Mouse (Mus musculus): ENCODE data around the gene Ddc. TPM values are rescaled to one million over a fixed set of nuclear protein-coding genes. Genes with fewer than 3 reads are reported as not detected.
A peak's percentile ranks its signal among the peaks of the same experiment; 100 is the strongest.

Gene Ddc
- polyA plus RNA-seq, 1 experiment from 2014 or later: 6.0 TPM

- Histone ChIP-seq H3K36me3 (replicated peaks) (peaks cover 60% of the 10 kb centered on the region), H3K9me3 (no peaks in the 10 kb centered on the region), H3K27me3 (ENCODE audit: poor library complexity, severe bottlenecking) (no peaks in the 10 kb centered on the region), H3K4me3 (no peak overlapping the region), H3K27ac (no peak overlapping the region), H3K4me1 (peaks cover 38% of the 10 kb centered on the region)
- no peak for DNase-seq (ENCODE audit: extremely low spot score, low spot score)
- 93% methylated on average over 4 of the region's 4 CpGs for WGBS
These were observed 92.0 kb downstream of the Ddc start for GRCm38 (mm10) chr11:11805951-11806350.

GRCm38 (mm10) chr11:11804421-11804820, 93.5 kb downstream of the Ddc start:
- Histone ChIP-seq H3K27me3 (ENCODE audit: poor library complexity, severe bottlenecking) (no peaks in the 10 kb centered on the region), H3K36me3 (replicated peaks) (peaks cover 76% of the 10 kb centered on the region), H3K4me3 (no peak overlapping the region), H3K4me1 (peaks cover 23% of the 10 kb centered on the region), H3K27ac (no peak overlapping the region), H3K9me3 (no peaks in the 10 kb centered on the region)
- no peak for DNase-seq (ENCODE audit: extremely low spot score, low spot score)
- WGBS: 93% methylated on average over 5 of the region's 5 CpGs

- H3K9me3 ChIP-seq: no peaks in the 10 kb centered on the region
- no peak overlapping the region for H3K27ac ChIP-seq
- H3K4me1 ChIP-seq: no peaks in the 10 kb centered on the region
- H3K36me3 ChIP-seq (replicated peaks): peaks cover 98% of the 10 kb centered on the region
- no peak overlapping the region for H3K4me3 ChIP-seq
- H3K27me3 ChIP-seq (ENCODE audit: poor library complexity, severe bottlenecking): no peaks in the 10 kb centered on the region
- DNase-seq (ENCODE audit: extremely low spot score, low spot score): no peak
- WGBS: 95% methylated on average over 9 of the region's 9 CpGs
These were observed 96.9 kb downstream of the Ddc start for GRCm38 (mm10) chr11:11801067-11801466.

- no peak for DNase-seq (ENCODE audit: extremely low spot score, low spot score)
- Histone ChIP-seq H3K9me3 (no peaks in the 10 kb centered on the region), H3K4me1 (no peaks in the 10 kb centered on the region), H3K4me3 (no peak overlapping the region), H3K36me3 (replicated peaks) (peaks cover 94% of the 10 kb centered on the region), H3K27me3 (ENCODE audit: poor library complexity, severe bottlenecking) (no peaks in the 10 kb centered on the region), H3K27ac (no peak overlapping the region)
- WGBS: 97% methylated on average over 3 of the region's 3 CpGs
These were observed 97.6 kb downstream of the Ddc start for GRCm38 (mm10) chr11:11800304-11800703.

GRCm38 (mm10) chr11:11798690-11799089, 99.3 kb downstream of the Ddc start:
- no peaks in the 10 kb centered on the region for H3K4me1 ChIP-seq
- no peak overlapping the region for H3K27ac ChIP-seq
- H3K9me3 ChIP-seq: no peaks in the 10 kb centered on the region
- H3K4me3 ChIP-seq: no peak overlapping the region
- no peak for DNase-seq (ENCODE audit: extremely low spot score, low spot score)
- 98% methylated on average over 1 of the region's 1 CpGs for WGBS
- peaks cover 78% of the 10 kb centered on the region for H3K36me3 ChIP-seq (replicated peaks)
- H3K27me3 ChIP-seq (ENCODE audit: poor library complexity, severe bottlenecking): no peaks in the 10 kb centered on the region

DNA sequence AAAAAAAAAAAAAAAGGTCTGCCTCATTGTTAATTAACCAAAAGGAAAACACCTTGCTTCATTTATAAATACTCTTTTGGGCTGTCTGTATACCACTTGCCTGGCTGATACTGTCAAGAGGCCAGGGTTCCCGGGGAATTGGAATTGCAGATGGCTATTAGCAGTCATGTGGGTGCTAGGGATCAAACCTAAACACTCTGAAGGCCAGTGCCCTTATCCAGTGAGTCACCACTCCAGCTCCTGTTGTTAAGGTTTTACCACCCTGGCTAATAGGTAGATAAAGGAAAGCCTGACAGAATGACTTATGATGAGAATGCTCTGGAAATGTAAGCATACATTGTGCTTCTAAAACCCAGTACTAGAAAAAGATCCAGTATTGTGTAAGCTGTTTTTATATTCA, 103.3 kb downstream of the Ddc start:
- H3K27me3 ChIP-seq (ENCODE audit: poor library complexity, severe bottlenecking): no peaks in the 10 kb centered on the region
- no peak overlapping the region for H3K4me3 ChIP-seq
- no peaks in the 10 kb centered on the region for H3K4me1 ChIP-seq
- no peak overlapping the region for H3K27ac ChIP-seq
- H3K36me3 ChIP-seq (replicated peaks): peaks cover 37% of the 10 kb centered on the region
- H3K9me3 ChIP-seq: no peaks in the 10 kb centered on the region
- DNase-seq (ENCODE audit: extremely low spot score, low spot score): no peak
- WGBS: 96% methylated on average over 1 of the region's 1 CpGs

- Histone ChIP-seq H3K9me3 (no peaks in the 10 kb centered on the region), H3K27ac (no peak overlapping the region), H3K27me3 (ENCODE audit: poor library complexity, severe bottlenecking) (no peaks in the 10 kb centered on the region), H3K4me1 (no peaks in the 10 kb centered on the region), H3K36me3 (replicated peaks) (no peaks in the 10 kb centered on the region), H3K4me3 (peak overlapping the region; percentile 26)
- peak; percentile 82 for DNase-seq (ENCODE audit: extremely low spot score, low spot score)
- WGBS: under 1% methylated on average over 8 of the region's 8 CpGs
These were observed 109.4 kb downstream of the Ddc start for GRCm38 (mm10) chr11:11788521-11788974.

DNA sequence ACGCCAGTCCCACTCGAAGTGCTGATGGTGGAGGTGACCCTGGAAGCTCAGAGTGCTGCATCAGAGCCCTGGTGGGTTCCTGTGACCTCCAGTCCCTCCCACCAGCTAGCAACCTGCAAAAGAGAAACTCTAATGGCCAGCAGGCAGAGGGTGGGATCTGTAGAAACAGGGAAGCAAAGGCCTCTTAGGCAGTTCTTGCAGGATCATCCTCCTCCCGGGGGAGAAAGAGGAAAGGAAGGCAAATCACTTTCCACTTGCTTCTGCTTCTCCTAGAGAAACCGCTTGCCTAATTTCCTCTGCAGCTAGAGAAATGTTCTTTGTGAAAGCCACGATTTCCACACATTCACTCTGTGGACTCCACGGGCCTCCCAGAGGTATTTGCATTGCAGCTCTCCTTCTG, 112.5 kb downstream of the Ddc start:
- H3K9me3 ChIP-seq: no peaks in the 10 kb centered on the region
- H3K4me3 ChIP-seq: no peak overlapping the region
- DNase-seq (ENCODE audit: extremely low spot score, low spot score): no peak
- no peaks in the 10 kb centered on the region for H3K36me3 ChIP-seq (replicated peaks)
- H3K27me3 ChIP-seq (ENCODE audit: poor library complexity, severe bottlenecking): no peaks in the 10 kb centered on the region
- no peak overlapping the region for H3K27ac ChIP-seq
- WGBS: 78% methylated on average over 6 of the region's 6 CpGs
- no peaks in the 10 kb centered on the region for H3K4me1 ChIP-seq

- H3K27ac ChIP-seq: no peak overlapping the region
- no peaks in the 10 kb centered on the region for H3K36me3 ChIP-seq (replicated peaks)
- DNase-seq (ENCODE audit: extremely low spot score, low spot score): no peak
- H3K27me3 ChIP-seq (ENCODE audit: poor library complexity, severe bottlenecking): no peaks in the 10 kb centered on the region
- H3K9me3 ChIP-seq: no peaks in the 10 kb centered on the region
- 87% methylated on average over 8 of the region's 8 CpGs for WGBS
- no peak overlapping the region for H3K4me3 ChIP-seq
- H3K4me1 ChIP-seq: no peaks in the 10 kb centered on the region
These were observed 116.2 kb downstream of the Ddc start for GRCm38 (mm10) chr11:11781728-11782127.

- no peak overlapping the region for H3K4me3 ChIP-seq
- no peak for DNase-seq (ENCODE audit: extremely low spot score, low spot score)
- no peaks in the 10 kb centered on the region for H3K9me3 ChIP-seq
- no peaks in the 10 kb centered on the region for H3K4me1 ChIP-seq
- no peaks in the 10 kb centered on the region for H3K27me3 ChIP-seq (ENCODE audit: poor library complexity, severe bottlenecking)
- H3K36me3 ChIP-seq (replicated peaks): no peaks in the 10 kb centered on the region
- H3K27ac ChIP-seq: no peak overlapping the region
- 94% methylated on average over 6 of the region's 6 CpGs for WGBS
These were observed 119.6 kb downstream of the Ddc start for GRCm38 (mm10) chr11:11778345-11778744.

DNA sequence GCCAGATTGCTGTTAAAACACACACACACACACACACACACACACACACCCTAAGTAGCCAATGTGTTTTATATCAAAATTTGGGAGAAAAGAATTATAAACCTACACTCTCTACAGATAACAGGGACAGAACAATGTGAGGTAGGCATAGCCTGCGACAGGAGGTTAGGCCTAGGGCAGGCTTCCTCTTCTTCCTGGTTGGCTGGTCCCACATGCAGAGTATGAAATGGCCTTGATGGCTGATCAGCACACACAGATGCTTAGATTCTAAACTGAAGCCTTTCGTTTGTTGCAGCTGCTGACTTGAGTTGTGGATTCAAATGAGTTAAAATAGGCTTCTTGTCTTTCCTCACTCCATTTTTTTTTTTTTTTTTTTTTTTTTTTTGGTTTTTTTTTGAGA, 120.1 kb downstream of the Ddc start:
- no peaks in the 10 kb centered on the region for H3K9me3 ChIP-seq
- H3K36me3 ChIP-seq (replicated peaks): no peaks in the 10 kb centered on the region
- DNase-seq (ENCODE audit: extremely low spot score, low spot score): no peak
- no peaks in the 10 kb centered on the region for H3K4me1 ChIP-seq
- no peak overlapping the region for H3K4me3 ChIP-seq
- H3K27ac ChIP-seq: no peak overlapping the region
- no peaks in the 10 kb centered on the region for H3K27me3 ChIP-seq (ENCODE audit: poor library complexity, severe bottlenecking)
- 88% methylated on average over 2 of the region's 2 CpGs for WGBS

DNA sequence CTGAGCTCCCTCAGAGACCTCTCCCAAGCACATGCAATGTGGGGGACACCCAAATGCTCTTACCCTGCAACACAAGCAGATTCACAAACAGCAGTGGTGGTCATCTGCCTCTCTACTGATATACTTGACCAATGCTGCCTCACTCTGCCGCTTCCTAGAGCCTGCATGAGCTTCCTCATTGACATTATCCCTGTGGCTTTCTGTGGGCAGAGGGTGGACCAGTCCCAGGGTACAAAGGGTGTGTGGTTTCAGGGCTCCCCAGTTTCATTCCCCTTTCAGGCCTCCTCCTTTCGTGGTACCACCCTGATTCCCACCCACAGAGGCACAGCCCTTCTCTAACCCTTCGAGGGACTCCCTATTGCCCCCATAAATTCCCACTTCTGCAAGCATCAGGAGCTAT, 120.7 kb downstream of the Ddc start:
- no peak overlapping the region for H3K27ac ChIP-seq
- H3K4me1 ChIP-seq: no peaks in the 10 kb centered on the region
- H3K9me3 ChIP-seq: no peaks in the 10 kb centered on the region
- WGBS: 81% methylated on average over 3 of the region's 3 CpGs
- H3K4me3 ChIP-seq: no peak overlapping the region
- no peak for DNase-seq (ENCODE audit: extremely low spot score, low spot score)
- no peaks in the 10 kb centered on the region for H3K36me3 ChIP-seq (replicated peaks)
- no peaks in the 10 kb centered on the region for H3K27me3 ChIP-seq (ENCODE audit: poor library complexity, severe bottlenecking)

DNA sequence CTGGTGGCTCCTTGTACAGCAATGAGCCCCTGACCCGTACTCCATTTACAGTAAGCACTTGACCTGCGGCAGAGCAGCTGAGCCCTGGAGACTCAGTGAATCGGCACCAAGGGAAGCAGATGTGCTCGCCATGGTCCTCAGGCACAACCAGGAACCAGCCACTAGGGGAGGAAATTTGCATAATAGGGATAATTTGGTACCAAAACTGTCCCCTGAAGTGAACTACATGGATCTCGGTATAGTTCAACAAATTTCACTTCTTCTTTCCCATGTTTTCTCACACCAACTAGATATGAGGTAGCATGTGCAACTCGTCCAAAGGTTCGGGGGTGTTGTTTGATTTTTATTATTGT, 121.1 kb downstream of the Ddc start:
- H3K4me3 ChIP-seq: no peak overlapping the region
- 84% methylated on average over 7 of the region's 7 CpGs for WGBS
- H3K9me3 ChIP-seq: no peaks in the 10 kb centered on the region
- no peaks in the 10 kb centered on the region for H3K36me3 ChIP-seq (replicated peaks)
- no peak for DNase-seq (ENCODE audit: extremely low spot score, low spot score)
- no peaks in the 10 kb centered on the region for H3K27me3 ChIP-seq (ENCODE audit: poor library complexity, severe bottlenecking)
- no peak overlapping the region for H3K27ac ChIP-seq
- no peaks in the 10 kb centered on the region for H3K4me1 ChIP-seq

DNA sequence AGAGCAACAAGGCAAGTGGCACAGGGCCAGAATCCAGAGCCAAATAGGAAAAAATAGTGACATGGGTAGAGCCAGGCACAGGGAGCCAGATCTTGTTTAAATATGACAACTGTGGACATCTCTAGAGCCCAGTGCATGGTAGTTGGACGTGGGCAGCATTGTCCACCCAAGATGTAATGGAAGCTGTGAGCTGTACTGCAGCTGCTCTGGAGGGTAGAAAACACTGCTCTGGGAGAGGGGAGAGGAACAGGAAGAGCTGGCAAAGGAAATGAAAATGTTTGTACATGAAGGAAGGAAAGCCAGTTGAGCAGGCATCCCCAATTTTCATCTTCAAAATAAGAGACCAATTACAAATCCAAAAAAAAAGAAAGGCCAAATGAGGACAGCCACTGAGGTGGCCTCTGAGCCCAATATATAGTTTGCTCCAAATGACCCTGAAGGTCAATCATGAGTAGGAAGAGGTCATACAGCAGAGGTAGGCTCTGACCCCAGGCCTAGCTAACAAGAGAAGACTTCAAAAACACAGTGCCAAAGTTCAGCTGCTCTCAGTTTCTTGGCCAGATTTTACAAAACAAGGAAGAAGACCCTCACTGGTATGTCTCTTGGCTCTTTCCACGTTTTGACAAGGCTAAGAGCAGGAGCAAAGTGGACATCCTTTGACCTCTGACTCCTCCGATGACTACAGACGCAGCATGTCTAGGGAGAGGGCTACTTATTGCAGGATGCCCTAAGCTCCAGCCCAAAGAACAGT, 121.7 kb downstream of the Ddc start:
- H3K4me3 ChIP-seq: no peak overlapping the region
- WGBS: 72% methylated on average over 4 of the region's 4 CpGs
- no peak for DNase-seq (ENCODE audit: extremely low spot score, low spot score)
- H3K36me3 ChIP-seq (replicated peaks): no peaks in the 10 kb centered on the region
- H3K27me3 ChIP-seq (ENCODE audit: poor library complexity, severe bottlenecking): no peaks in the 10 kb centered on the region
- H3K27ac ChIP-seq: no peak overlapping the region
- H3K9me3 ChIP-seq: no peaks in the 10 kb centered on the region
- H3K4me1 ChIP-seq: no peaks in the 10 kb centered on the region
